Mouse (Mus musculus): ENCODE data around the gene Xpot. TPM values are rescaled to one million over a fixed set of nuclear protein-coding genes. Genes with fewer than 3 reads are reported as not detected.

The Xpot gene
- polyA plus RNA-seq, 1 experiment = 68.8 TPM

DNA sequence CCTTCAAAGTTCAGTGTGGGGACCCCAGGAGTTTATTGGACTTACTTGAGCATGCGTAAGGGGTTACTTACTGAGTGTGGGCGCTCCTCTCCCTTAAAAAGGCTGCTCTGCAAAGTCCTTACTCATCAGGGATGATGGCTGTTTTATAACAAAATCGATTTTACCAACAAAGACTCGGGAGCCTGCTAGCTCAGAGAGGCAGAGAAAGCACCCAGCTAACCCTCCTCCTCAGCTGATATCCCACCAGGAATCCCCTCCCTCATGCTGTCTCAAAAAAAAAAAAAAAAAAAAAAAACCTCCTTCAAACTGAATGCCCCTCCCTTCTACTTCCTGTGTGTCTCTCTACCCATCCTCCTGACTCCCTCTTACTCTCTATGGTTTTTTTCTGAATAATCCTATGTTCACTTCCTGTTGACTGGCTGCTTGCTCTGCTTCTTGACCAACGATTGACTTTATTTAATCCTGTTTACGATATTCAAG, 2.5 kb upstream of the Xpot start:
- TF ChIP-seq POLR2A (IDR thresholded peaks at IDR 0.05; ENCODE audit: borderline replicate concordance, insufficient read depth, low read length) (no peak), CTCF (IDR thresholded peaks at IDR 0.05; ENCODE audit: borderline replicate concordance, insufficient read depth, low read depth, low read length) (no peak)
- WGBS = 90% methylated on average over 6 of the region's 6 CpGs

DNA sequence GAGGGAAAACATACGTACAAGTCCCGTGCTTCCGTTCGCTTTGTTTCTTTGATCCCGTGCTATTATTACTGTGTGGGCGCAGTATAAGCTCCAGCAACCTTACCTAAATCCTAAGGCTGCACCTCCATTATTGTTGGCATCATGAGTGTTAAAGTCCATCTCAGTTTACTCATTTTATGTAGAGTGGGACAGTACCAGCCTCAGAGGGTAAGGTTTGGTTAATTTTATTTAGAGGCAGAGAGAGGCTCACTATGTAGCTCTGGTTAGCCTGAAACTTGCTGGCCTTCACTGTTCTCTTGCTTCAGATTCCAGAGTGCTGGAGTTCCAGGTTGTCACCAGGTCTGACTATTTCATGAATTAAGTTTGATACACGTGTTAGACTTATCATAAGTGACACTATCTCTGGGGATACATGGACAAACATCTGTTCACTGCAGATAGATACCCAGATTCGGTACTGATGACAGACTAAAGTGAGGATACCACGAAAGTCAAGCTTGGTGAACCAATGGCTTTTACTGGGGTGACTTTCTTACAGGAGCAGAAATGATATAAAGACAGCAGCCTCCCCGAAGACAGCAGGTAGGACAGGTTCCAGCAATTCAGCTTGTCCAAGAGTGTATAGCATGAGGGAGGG, 1.2 kb upstream of the Xpot start:
- no peak overlapping the region for H3K27ac ChIP-seq (ENCODE audit: insufficient read depth, low read length)
- DNase-seq = no peak
- H3K4me3 ChIP-seq (replicated peaks; ENCODE audit: insufficient read depth, low read depth, low read length) = no peak overlapping the region
- 80% methylated on average over 10 of the region's 10 CpGs for WGBS
- TF ChIP-seq POLR2A (IDR thresholded peaks at IDR 0.05; ENCODE audit: borderline replicate concordance, insufficient read depth, low read length) (no peak), CTCF (IDR thresholded peaks at IDR 0.05; ENCODE audit: borderline replicate concordance, insufficient read depth, low read depth, low read length) (no peak)
- no peaks in the 10 kb centered on the region; the same call in 1 of the 2 replicates for H3K4me1 ChIP-seq (ENCODE audit: control insufficient read depth, insufficient read depth, low read length)
- no peaks in the 10 kb centered on the region for H3K27me3 ChIP-seq (ENCODE audit: control insufficient read depth, insufficient read depth, low read length)

More for the DNA sequence above, 2.5 kb upstream of the Xpot start:
- no peak for DNase-seq
- Histone ChIP-seq H3K27me3 (ENCODE audit: control insufficient read depth, insufficient read depth, low read length) (no peaks in the 10 kb centered on the region), H3K4me1 (ENCODE audit: control insufficient read depth, insufficient read depth, low read length) (no peaks in the 10 kb centered on the region; the same call in 1 of the 2 replicates), H3K27ac (ENCODE audit: insufficient read depth, low read length) (no peak overlapping the region), H3K4me3 (replicated peaks; ENCODE audit: insufficient read depth, low read depth, low read length) (no peak overlapping the region)

DNA sequence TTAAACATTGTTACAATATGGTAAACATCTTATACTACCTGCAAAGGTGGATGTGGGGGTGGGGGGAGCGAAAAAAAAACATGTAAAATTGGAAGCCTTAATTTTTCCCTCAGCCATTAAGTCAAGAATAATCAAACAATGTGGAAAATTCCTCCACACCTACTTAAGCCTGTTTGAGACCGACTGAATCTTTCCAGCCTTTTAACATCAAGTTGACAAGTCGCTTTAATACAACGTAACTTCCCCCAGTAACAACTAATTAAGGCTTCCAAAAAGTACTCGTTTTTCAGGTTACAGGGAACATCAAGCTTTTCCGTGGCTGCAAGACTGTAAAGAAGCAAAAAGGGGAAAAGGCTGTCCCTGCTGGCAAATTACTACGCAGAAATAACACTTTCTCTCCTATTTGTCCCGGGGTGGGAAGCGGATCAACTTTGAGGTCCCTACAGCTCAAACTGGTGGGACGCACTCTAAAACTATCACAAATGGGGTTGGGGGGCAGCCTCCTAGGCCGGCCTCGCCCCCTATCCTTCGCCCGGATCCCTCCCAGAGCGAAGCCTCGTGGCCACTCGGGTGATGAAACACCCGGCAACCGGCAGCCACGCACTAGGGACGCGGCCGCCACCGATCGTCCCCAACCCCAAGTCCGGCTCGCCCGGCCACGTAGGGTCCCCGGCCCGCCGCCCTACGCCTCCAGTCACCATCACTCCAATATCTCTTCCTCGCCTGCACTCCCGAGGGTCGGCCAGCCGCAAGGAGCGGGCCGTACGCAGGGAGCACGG, 536 bp downstream of the Xpot start:
- no peak for DNase-seq
- Histone ChIP-seq H3K27ac (ENCODE audit: insufficient read depth, low read length) (peak overlapping the region; percentile 10; the same call in 1 of the 2 replicates), H3K4me3 (replicated peaks; ENCODE audit: insufficient read depth, low read depth, low read length) (peak overlapping the region; percentile 80), H3K27me3 (ENCODE audit: control insufficient read depth, insufficient read depth, low read length) (no peaks in the 10 kb centered on the region), H3K4me1 (ENCODE audit: control insufficient read depth, insufficient read depth, low read length) (no peaks in the 10 kb centered on the region; the same call in 1 of the 2 replicates)
- WGBS = under 1% methylated on average over 41 of the region's 41 CpGs
- TF ChIP-seq POLR2A (IDR thresholded peaks at IDR 0.05; ENCODE audit: borderline replicate concordance, insufficient read depth, low read length) (no peak), CTCF (IDR thresholded peaks at IDR 0.05; ENCODE audit: borderline replicate concordance, insufficient read depth, low read depth, low read length) (no peak)

GRCm38 (mm10) chr10:121625006-121625405, 1.1 kb downstream of the Xpot start:
- no peaks in the 10 kb centered on the region; the same call in 1 of the 2 replicates for H3K4me1 ChIP-seq (ENCODE audit: control insufficient read depth, insufficient read depth, low read length)
- H3K27ac ChIP-seq (ENCODE audit: insufficient read depth, low read length) = no peak overlapping the region
- no peak for DNase-seq
- WGBS = 19% methylated on average over 9 of the region's 9 CpGs
- H3K27me3 ChIP-seq (ENCODE audit: control insufficient read depth, insufficient read depth, low read length) = no peaks in the 10 kb centered on the region
- H3K4me3 ChIP-seq (replicated peaks; ENCODE audit: insufficient read depth, low read depth, low read length) = no peak overlapping the region
- no peak for TF ChIP-seq CTCF (IDR thresholded peaks at IDR 0.05; ENCODE audit: borderline replicate concordance, insufficient read depth, low read depth, low read length)
- TF ChIP-seq POLR2A (IDR thresholded peaks at IDR 0.05; ENCODE audit: borderline replicate concordance, insufficient read depth, low read length) = no peak

- Histone ChIP-seq H3K4me1 (ENCODE audit: control insufficient read depth, insufficient read depth, low read length) (no peaks in the 10 kb centered on the region; the same call in 1 of the 2 replicates), H3K4me3 (replicated peaks; ENCODE audit: insufficient read depth, low read depth, low read length) (no peak overlapping the region), H3K27ac (ENCODE audit: insufficient read depth, low read length) (no peak overlapping the region), H3K27me3 (ENCODE audit: control insufficient read depth, insufficient read depth, low read length) (no peaks in the 10 kb centered on the region)
- TF ChIP-seq CTCF (IDR thresholded peaks at IDR 0.05; ENCODE audit: borderline replicate concordance, insufficient read depth, low read depth, low read length) (no peak), POLR2A (IDR thresholded peaks at IDR 0.05; ENCODE audit: borderline replicate concordance, insufficient read depth, low read length) (no peak)
- WGBS = 80% methylated on average over 7 of the region's 7 CpGs
- no peak for DNase-seq
These were observed 2.5 kb downstream of the Xpot start for GRCm38 (mm10) chr10:121623670-121624069.

GRCm38 (mm10) chr10:121622431-121622830, 3.7 kb downstream of the Xpot start:
- no peak for DNase-seq
- 87% methylated on average over 6 of the region's 6 CpGs for WGBS
- no peaks in the 10 kb centered on the region; the same call in 1 of the 2 replicates for H3K4me1 ChIP-seq (ENCODE audit: control insufficient read depth, insufficient read depth, low read length)
- H3K27me3 ChIP-seq (ENCODE audit: control insufficient read depth, insufficient read depth, low read length) = no peaks in the 10 kb centered on the region
- no peak overlapping the region for H3K27ac ChIP-seq (ENCODE audit: insufficient read depth, low read length)
- TF ChIP-seq POLR2A (IDR thresholded peaks at IDR 0.05; ENCODE audit: borderline replicate concordance, insufficient read depth, low read length) (no peak), CTCF (IDR thresholded peaks at IDR 0.05; ENCODE audit: borderline replicate concordance, insufficient read depth, low read depth, low read length) (no peak)
- H3K4me3 ChIP-seq (replicated peaks; ENCODE audit: insufficient read depth, low read depth, low read length) = no peak overlapping the region

GRCm38 (mm10) chr10:121615935-121616334, 10.2 kb downstream of the Xpot start:
- Histone ChIP-seq H3K4me1 (ENCODE audit: control insufficient read depth, insufficient read depth, low read length) (no peaks in the 10 kb centered on the region), H3K4me3 (replicated peaks; ENCODE audit: insufficient read depth, low read depth, low read length) (no peak overlapping the region), H3K27ac (ENCODE audit: insufficient read depth, low read length) (no peak overlapping the region), H3K27me3 (ENCODE audit: control insufficient read depth, insufficient read depth, low read length) (no peaks in the 10 kb centered on the region)
- TF ChIP-seq POLR2A (IDR thresholded peaks at IDR 0.05; ENCODE audit: borderline replicate concordance, insufficient read depth, low read length) (no peak), CTCF (IDR thresholded peaks at IDR 0.05; ENCODE audit: borderline replicate concordance, insufficient read depth, low read depth, low read length) (no peak)
- DNase-seq = no peak
- WGBS = 59% methylated on average over 7 of the region's 7 CpGs
